Mouse (Mus musculus) testis, adult 2 months (tissue): Measurements from ENCODE around the gene Ccr4. TPM values are rescaled to one million over a fixed set of nuclear protein-coding genes. Genes with fewer than 3 reads are reported as not detected.
"Not testable (repeated sequence)": the region's sequence is repeated elsewhere in the genome, so short reads cannot be mapped to it uniquely, and the experiment has no call there.

Source experiments
- H3K27ac ChIP-seq: fragments of 200-500 bp; 2 replicates; pipeline ENCODE4 v1.5.1; 2012; ENCODE audit warnings: low read depth, low read length; ENCODE audit not compliant: control insufficient read depth, insufficient read depth
- H3K27me3 ChIP-seq: fragments of 200-500 bp; 2 replicates; pipeline ENCODE4 v1.6.1; 2012; ENCODE audit warnings: mild to moderate bottlenecking, low read length, moderate library complexity; ENCODE audit not compliant: control insufficient read depth, insufficient read depth
- H3K36me3 ChIP-seq: fragments of 200-500 bp; 2 replicates; pipeline ENCODE4 v1.6.1; 2012; ENCODE audit warnings: mild to moderate bottlenecking, low read length; ENCODE audit not compliant: control insufficient read depth, insufficient read depth
- H3K4me1 ChIP-seq: fragments of 200-500 bp; 2 replicates; pipeline ENCODE4 v1.6.1; 2012; ENCODE audit warnings: low read length; ENCODE audit not compliant: control insufficient read depth, insufficient read depth
- H3K4me3 ChIP-seq: fragments of 200-500 bp; 2 replicates; pipeline ENCODE4 v1.5.1; 2012; ENCODE audit warnings: low read depth, mild to moderate bottlenecking, low read length, moderate library complexity, mixed read lengths; ENCODE audit not compliant: control insufficient read depth
- CTCF ChIP-seq: fragments of 200-500 bp; IDR thresholded peaks from 2 replicates; pipeline ENCODE4 v1.5.1; 2012; ENCODE audit warnings: low read depth, mild to moderate bottlenecking, inconsistent platforms, low read length, moderate library complexity; ENCODE audit not compliant: control insufficient read depth, insufficient read depth, insufficient replicate concordance
- POLR2A ChIP-seq: fragments of 200-500 bp; IDR thresholded peaks from 2 replicates; pipeline ENCODE4 v1.6.1; 2012; ENCODE audit warnings: low read depth, mild to moderate bottlenecking, inconsistent platforms, low read length, moderate library complexity; ENCODE audit not compliant: control insufficient read depth
- polyA plus RNA-seq: library from polyadenylated mRNA; depleted of rRNA; stranded (reverse); fragments of >200 nt; gene quantifications from 2 replicates; pipeline ENCODE4 v1.2.3, GENCODE M21; 2012

The Ccr4 gene
- polyA plus RNA-seq, 1 experiment = 9.2 TPM

DNA sequence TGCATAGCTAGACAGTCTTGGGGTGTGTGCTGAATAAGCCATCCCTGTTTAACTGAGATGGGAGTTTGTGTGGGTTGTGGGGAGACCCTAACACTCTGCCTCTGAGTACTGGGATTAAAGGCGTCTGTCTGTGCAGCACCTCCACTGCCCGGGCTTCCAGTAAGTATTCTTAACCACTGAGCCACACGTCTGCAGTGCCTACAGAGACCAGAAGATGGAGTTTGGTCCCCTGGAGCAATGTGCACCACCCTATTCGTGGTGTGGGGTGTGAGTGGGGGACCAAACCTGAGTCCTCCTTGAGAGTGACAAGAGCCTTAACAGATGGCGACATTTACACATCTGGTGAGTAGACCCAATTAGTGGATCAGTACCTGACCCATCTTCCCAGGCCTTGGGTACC, 17.3 kb upstream of the Ccr4 start:
- H3K27ac ChIP-seq = no peak overlapping the region
- H3K27me3 ChIP-seq = no peaks in the 10 kb centered on the region
- TF ChIP-seq CTCF (no peak), POLR2A (no peak)
- no peaks in the 10 kb centered on the region for H3K36me3 ChIP-seq
- H3K4me1 ChIP-seq = 0 out of 2 replicates have a peak, but pooled peaks cover under 1% of the 10 kb centered on the region
- H3K4me3 ChIP-seq = no peak overlapping the region

DNA sequence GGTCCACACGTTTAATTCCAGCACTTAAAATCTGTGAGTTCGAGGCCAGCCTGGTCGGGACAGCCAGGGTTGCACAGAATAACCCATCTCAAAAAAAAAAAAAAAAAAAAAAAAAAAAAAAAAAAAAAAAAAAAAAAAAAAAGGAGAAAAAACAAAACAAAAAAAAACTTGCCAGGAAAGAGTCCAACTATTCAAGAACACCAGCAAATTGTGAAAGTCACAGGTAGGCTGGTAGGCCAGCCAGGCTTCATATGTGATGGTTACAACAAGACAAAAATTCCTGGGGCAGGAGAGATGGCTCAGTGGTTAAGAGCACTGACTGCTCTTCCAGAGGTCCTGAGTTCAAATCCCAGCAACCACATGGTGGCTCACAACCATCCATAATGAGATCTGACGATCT, 15.8 kb upstream of the Ccr4 start:
- not testable (repeated sequence) for H3K27ac ChIP-seq, H3K36me3 ChIP-seq, H3K4me3 ChIP-seq, H3K4me1 ChIP-seq, H3K27me3 ChIP-seq

DNA sequence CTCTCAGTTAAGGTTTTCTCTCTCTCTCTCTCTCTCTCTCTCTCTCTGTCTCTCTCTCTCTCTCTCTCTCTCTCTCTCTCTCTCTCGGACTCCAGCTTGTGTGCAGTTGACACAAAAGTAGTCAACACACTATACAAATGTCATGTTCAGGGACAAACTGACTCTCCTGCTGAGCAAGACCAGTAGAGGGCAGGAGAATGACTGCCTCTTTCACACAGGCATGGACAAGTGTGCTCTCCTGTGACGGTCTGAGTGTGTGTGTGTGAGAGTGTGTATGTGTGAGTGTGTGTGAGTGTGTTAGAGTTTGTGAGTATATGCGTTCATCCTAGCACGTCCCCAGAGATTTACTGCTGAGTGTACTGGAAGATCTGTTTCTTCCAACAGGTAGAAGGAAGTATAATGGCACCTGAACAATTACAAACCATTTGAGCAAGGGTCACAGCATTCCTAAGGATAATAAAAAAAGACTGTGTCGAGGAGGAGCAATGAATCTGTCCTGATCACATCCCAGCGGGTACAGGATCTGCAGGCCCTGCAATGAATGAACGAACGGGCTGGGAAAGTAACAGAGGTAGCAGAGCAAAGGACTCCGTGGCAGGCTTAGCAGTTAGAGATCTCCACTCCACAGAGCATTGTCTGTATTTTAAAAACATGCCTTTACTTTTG, 14.2 kb upstream of the Ccr4 start:
- TF ChIP-seq POLR2A (no peak), CTCF (no peak)
- Histone ChIP-seq H3K36me3 (no peaks in the 10 kb centered on the region), H3K4me3 (no peak overlapping the region), H3K4me1 (no peaks in the 10 kb centered on the region), H3K27me3 (no peaks in the 10 kb centered on the region), H3K27ac (no peak overlapping the region)

DNA sequence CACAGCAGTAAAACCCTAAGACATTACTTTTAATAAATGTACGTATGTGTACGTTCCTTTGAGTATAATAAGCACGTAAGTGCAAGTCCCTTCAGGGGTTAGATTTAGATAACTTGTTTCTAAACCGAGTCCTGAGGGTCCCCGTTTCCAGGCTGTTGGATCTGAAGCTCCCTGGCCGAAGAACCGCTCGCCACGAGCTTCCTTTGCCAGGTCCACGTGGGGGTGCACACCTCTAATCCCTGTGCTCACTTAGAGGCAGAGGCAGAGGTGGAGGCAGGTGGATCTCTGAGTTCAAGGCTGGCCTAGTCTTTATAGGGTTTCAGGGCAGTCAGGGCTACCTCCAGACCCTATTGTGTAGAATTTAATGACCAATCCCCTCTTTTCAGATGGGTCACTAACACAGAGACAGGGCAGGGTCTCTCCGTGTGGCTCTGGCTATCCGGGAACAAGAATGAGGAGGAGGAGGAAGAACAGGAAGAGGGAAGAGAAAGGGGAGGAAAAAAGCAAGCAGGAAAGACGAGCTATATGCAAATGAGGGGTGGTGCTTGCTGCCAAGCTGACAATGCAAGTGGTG, 13.3 kb upstream of the Ccr4 start:
- Histone ChIP-seq H3K4me3 (no peak overlapping the region), H3K36me3 (no peaks in the 10 kb centered on the region), H3K4me1 (no peaks in the 10 kb centered on the region), H3K27me3 (no peaks in the 10 kb centered on the region), H3K27ac (no peak overlapping the region; the same call in 1 of the 2 replicates)
- TF ChIP-seq POLR2A = no peak
- TF ChIP-seq CTCF = no peak

DNA sequence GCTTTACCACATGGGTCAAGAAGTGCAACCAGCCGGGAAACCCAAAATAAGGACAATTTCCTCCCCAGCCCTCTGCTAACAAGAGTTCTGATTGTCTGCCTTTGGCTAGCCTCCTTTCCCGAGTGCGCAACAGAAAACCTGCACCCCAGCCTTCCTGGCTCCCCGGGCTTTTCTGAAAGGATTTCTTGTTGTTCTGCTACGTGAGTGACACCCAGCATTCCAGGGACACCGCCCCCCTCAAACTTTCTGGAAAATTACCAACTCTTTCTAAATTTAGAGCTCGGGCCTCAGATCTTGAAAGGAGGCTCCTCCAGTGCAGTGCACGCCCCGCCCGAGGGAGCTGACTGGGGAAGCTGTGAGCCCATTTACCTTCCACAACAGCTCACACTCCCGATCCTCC, 10.6 kb upstream of the Ccr4 start, which contains the start of gene C130032M10Rik:
Gene C130032M10Rik (plus strand): TSS at position 334 of the 400 bp plus-strand sequence.
- H3K27ac ChIP-seq = no peak within 1 kb of the TSS
- H3K36me3 ChIP-seq = no peaks in the 10 kb centered on the region
- no peaks in the 10 kb centered on the region for H3K27me3 ChIP-seq
- TF ChIP-seq CTCF = no peak
- no peak for TF ChIP-seq POLR2A
- H3K4me1 ChIP-seq = no peaks in the 10 kb centered on the region
- H3K4me3 ChIP-seq = no peak within 1 kb of the TSS

DNA sequence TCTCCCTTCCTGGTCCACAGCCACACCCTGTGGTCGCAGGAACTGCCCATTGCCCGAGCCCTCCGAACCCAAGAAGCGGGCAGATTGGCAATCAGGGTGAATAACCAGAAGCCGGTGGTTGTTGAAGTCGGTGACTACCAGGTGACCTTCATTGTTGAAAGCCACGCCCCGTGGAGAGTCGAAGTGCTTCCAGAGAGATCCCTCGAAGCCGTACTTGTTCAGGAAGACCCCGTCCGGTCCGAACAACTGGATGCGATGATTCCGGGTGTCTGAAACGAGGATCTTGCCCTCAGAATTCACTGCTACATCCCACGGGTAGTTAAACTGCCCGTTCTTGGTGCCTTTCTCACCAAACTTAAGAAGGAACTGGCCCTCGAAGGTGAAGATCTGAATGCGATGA, 8.1 kb upstream of the Ccr4 start:
- H3K4me3 ChIP-seq = no peak overlapping the region
- no peak for TF ChIP-seq POLR2A
- TF ChIP-seq CTCF = no peak
- no peaks in the 10 kb centered on the region for H3K27me3 ChIP-seq
- H3K36me3 ChIP-seq = no peaks in the 10 kb centered on the region
- H3K4me1 ChIP-seq = no peaks in the 10 kb centered on the region
- no peak overlapping the region for H3K27ac ChIP-seq

DNA sequence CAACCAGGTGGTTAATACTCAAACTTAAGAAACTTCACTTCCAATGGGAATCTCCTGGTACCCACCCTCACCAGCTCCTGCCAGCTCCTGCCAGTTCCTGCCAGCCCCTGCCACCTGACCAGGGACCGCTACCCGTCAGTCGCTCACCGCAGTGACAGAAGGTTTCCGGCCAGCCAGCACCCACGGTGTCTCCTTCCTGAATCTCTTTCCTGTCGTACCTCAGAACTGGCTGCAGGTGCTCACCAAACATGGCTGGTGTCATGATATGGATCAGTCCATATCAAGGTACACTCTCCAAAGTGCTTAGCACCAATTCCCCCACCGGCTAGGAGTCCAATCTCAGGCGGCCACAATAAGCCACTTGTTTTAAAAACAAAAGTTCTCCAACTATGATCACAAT, 5.1 kb upstream of the Ccr4 start:
- no peaks in the 10 kb centered on the region for H3K36me3 ChIP-seq
- H3K4me1 ChIP-seq = no peaks in the 10 kb centered on the region
- H3K27me3 ChIP-seq = no peaks in the 10 kb centered on the region
- no peak overlapping the region for H3K4me3 ChIP-seq
- no peak overlapping the region for H3K27ac ChIP-seq
- TF ChIP-seq POLR2A = no peak
- no peak for TF ChIP-seq CTCF

DNA sequence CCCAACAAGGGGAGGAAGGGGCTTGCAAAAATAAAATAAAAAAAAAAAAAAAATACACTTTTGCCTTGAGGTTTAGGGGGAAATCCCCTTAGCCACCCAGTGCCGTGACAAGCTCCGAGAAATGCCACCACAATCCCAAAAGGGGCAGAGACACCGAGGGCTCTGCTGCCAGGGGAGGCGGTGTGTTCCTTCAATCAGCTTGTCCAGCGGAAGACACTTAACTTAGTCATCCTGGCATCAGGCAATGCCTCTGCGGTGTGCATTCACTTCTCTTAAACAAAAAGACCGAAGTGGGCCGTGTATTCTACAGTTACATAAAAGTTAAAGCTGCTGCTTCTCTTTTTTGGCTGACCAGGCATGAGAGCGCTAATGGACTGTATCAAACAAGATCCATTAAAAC, 2.7 kb upstream of the Ccr4 start:
- Histone ChIP-seq H3K36me3 (no peaks in the 10 kb centered on the region), H3K4me3 (no peak overlapping the region), H3K4me1 (no peaks in the 10 kb centered on the region), H3K27ac (no peak overlapping the region), H3K27me3 (no peaks in the 10 kb centered on the region)
- TF ChIP-seq POLR2A (no peak), CTCF (no peak)
